Comparison of ENCODE assay signal across 14 mouse cellular contexts in the genomic region with DNA sequence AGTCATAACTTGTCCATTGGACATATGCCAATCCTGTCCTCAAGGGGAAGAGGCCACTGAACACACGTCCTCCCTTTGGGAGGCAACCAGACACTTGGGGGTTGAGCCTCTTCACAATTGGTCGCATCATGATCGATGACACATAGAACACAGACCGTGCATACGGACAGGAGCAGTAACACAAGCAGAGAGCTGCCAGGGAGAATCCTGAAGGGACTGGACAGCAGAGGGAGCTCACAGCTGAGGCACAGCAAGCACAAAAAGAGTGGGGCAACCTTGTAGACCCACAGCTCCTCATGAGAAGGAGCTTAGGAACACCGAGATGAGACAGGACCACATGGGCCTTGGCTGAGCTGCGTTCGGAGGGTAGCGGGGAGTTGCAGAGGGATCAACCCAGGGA. TPM values are rescaled to one million over a fixed set of nuclear protein-coding genes. Genes with fewer than 3 reads are reported as not detected.
DNase-seq lines count a peak whose midpoint lies in the region; ATAC-seq and TF ChIP-seq lines count a peak whose summit lies in the region.
"Had no signal": no experiment of that assay in that cellular context is flagged by ENCODE, and none has a peak within 500 bp of the region (broad histone marks: within the 10 kb centered on the region; RNA-seq: fewer than 3 reads in every experiment).

No protein-coding gene starts in this region.

- H3K27me3 ChIP-seq in hindbrain, postnatal 0 days (ENCODE audit: insufficient read depth, low read length): peaks cover 30% of the 10 kb centered on the region
- H3K27me3 ChIP-seq in hindbrain, embryonic 10.5 days (ENCODE audit: insufficient read depth, poor library complexity, severe bottlenecking): peaks cover 52% of the 10 kb centered on the region
- peaks cover 43% of the 10 kb centered on the region for H3K27me3 ChIP-seq in midbrain, postnatal 0 days (ENCODE audit: insufficient read depth, low read length)
- peaks cover 41% of the 10 kb centered on the region for H3K27me3 ChIP-seq in midbrain, embryonic 16.5 days (ENCODE audit: control insufficient read depth, insufficient read depth, low read depth, low read length)
- peaks cover 53% of the 10 kb centered on the region for H3K27me3 ChIP-seq in kidney, embryonic 15.5 days

- no peaks in the 10 kb centered on the region for H3K9me3 ChIP-seq in hindbrain, postnatal 0 days (ENCODE audit: low read length)
- H3K9me3 ChIP-seq in hindbrain, embryonic 10.5 days: no peaks in the 10 kb centered on the region
- H3K9me3 ChIP-seq in midbrain, postnatal 0 days (ENCODE audit: low read length): no peaks in the 10 kb centered on the region
- no peaks in the 10 kb centered on the region for H3K9me3 ChIP-seq in midbrain, embryonic 16.5 days (replicated peaks; ENCODE audit: control insufficient read depth, low read length, poor library complexity, severe bottlenecking)
- no peaks in the 10 kb centered on the region for H3K9me3 ChIP-seq in kidney, embryonic 15.5 days (replicated peaks)
- H3K9me3 ChIP-seq: midbrain, embryonic 12.5 days had no signal

- H3K4me3 ChIP-seq in hindbrain, postnatal 0 days (ENCODE audit: low read length): no peak overlapping the region
- H3K4me3 ChIP-seq in hindbrain, embryonic 10.5 days: no peak overlapping the region
- H3K4me3 ChIP-seq in midbrain, postnatal 0 days (ENCODE audit: low read depth, low read length): no peak overlapping the region
- no peak overlapping the region for H3K4me3 ChIP-seq in midbrain, embryonic 16.5 days (ENCODE audit: low read depth, low read length)
- H3K4me3 ChIP-seq in embryonic fibroblast, embryonic 13.5 days (ENCODE audit: insufficient read depth, low read length): no peak overlapping the region
- H3K4me3 ChIP-seq in kidney, embryonic 15.5 days (replicated peaks): no peak overlapping the region
- H3K4me3 ChIP-seq: midbrain, embryonic 12.5 days had no signal

- no peaks in the 10 kb centered on the region for H3K36me3 ChIP-seq in hindbrain, postnatal 0 days (ENCODE audit: insufficient read depth, low read length)
- no peaks in the 10 kb centered on the region for H3K36me3 ChIP-seq in hindbrain, embryonic 10.5 days
- H3K36me3 ChIP-seq in midbrain, postnatal 0 days (ENCODE audit: insufficient read depth, low read length): no peaks in the 10 kb centered on the region
- H3K36me3 ChIP-seq in midbrain, embryonic 16.5 days (ENCODE audit: control insufficient read depth, insufficient read depth, low read length): no peaks in the 10 kb centered on the region
- no peaks in the 10 kb centered on the region for H3K36me3 ChIP-seq in kidney, embryonic 15.5 days
- H3K36me3 ChIP-seq: midbrain, embryonic 12.5 days had no signal

- peak; percentile 56 for TF ChIP-seq CTCF in hindbrain, postnatal 0 days (IDR thresholded peaks at IDR 0.05; ENCODE audit: low read depth)
- TF ChIP-seq CTCF in midbrain, postnatal 0 days (IDR thresholded peaks at IDR 0.05): peak; percentile 60
- TF ChIP-seq CTCF in embryonic fibroblast, embryonic 13.5 days (IDR thresholded peaks at IDR 0.05; ENCODE audit: borderline replicate concordance, insufficient read depth, low read length): peak; percentile 30; the same call in 1 of the 2 replicates

- peaks cover 6% of the 10 kb centered on the region; the same call in 1 of the 2 replicates for H3K4me1 ChIP-seq in hindbrain, postnatal 0 days (ENCODE audit: insufficient read depth, low read length)
- H3K4me1 ChIP-seq in hindbrain, embryonic 10.5 days (replicated peaks): peaks cover 26% of the 10 kb centered on the region
- H3K4me1 ChIP-seq in midbrain, postnatal 0 days (ENCODE audit: insufficient read depth, low read length): no peaks in the 10 kb centered on the region
- H3K4me1 ChIP-seq in midbrain, embryonic 16.5 days (ENCODE audit: control insufficient read depth, insufficient read depth, low read length): peaks cover 14% of the 10 kb centered on the region
- H3K4me1 ChIP-seq in embryonic fibroblast, embryonic 13.5 days (ENCODE audit: control insufficient read depth, insufficient read depth, low read length): no peaks in the 10 kb centered on the region
- peaks cover 17% of the 10 kb centered on the region for H3K4me1 ChIP-seq in kidney, embryonic 15.5 days

- DNase-seq in cerebellum, adult 9-11 months: peak; percentile 35
- DNase-seq in cerebellum, postnatal 4 days (ENCODE audit: low spot score in 2 of 2): no peak
- DNase-seq in hindbrain, postnatal 0 days (ENCODE audit: low spot score): peak; percentile 32
- no peak for DNase-seq in hindbrain, embryonic 10.5 days (ENCODE audit: low spot score)
- no peak for DNase-seq in midbrain, postnatal 0 days (ENCODE audit: low spot score)
- DNase-seq: B cell, adult 2 months; kidney, postnatal 4 days had no signal

- WGBS in hindbrain, postnatal 0 days: 60% methylated on average over 9 of the region's 9 CpGs
- 69% methylated on average over 9 of the region's 9 CpGs for WGBS in hindbrain, embryonic 10.5 days
- WGBS in midbrain, postnatal 0 days: 70% methylated on average over 9 of the region's 9 CpGs
- WGBS in midbrain, embryonic 16.5 days: 68% methylated on average over 9 of the region's 9 CpGs
- 60% methylated on average over 9 of the region's 9 CpGs for WGBS in kidney, embryonic 15.5 days

- no peak overlapping the region for H3K9ac ChIP-seq in hindbrain, postnatal 0 days (replicated peaks; ENCODE audit: low read length)
- H3K9ac ChIP-seq in midbrain, postnatal 0 days (replicated peaks; ENCODE audit: low read length, poor library complexity, severe bottlenecking): no peak overlapping the region
- no peak overlapping the region for H3K9ac ChIP-seq in midbrain, embryonic 16.5 days (ENCODE audit: low read depth, low read length)
- no peak overlapping the region for H3K9ac ChIP-seq in kidney, embryonic 15.5 days
- H3K9ac ChIP-seq: midbrain, embryonic 12.5 days had no signal

- H3K27ac ChIP-seq in hindbrain, postnatal 0 days: no peak overlapping the region
- H3K27ac ChIP-seq in hindbrain, embryonic 10.5 days: no peak overlapping the region
- H3K27ac ChIP-seq in midbrain, postnatal 0 days (ENCODE audit: low read depth, low read length): no peak overlapping the region
- H3K27ac ChIP-seq in midbrain, embryonic 16.5 days (ENCODE audit: low read length): no peak overlapping the region
- no peak overlapping the region for H3K27ac ChIP-seq in embryonic fibroblast, embryonic 13.5 days (ENCODE audit: insufficient read depth, low read length)
- no peak overlapping the region for H3K27ac ChIP-seq in kidney, embryonic 15.5 days
- H3K27ac ChIP-seq: midbrain, embryonic 12.5 days had no signal

- no peak overlapping the region for H3K4me2 ChIP-seq in hindbrain, postnatal 0 days (ENCODE audit: low read depth, low read length)
- H3K4me2 ChIP-seq in midbrain, postnatal 0 days (ENCODE audit: low read depth, low read length, poor library complexity, severe bottlenecking): no peak overlapping the region
- H3K4me2 ChIP-seq in midbrain, embryonic 16.5 days (ENCODE audit: low read length): no peak overlapping the region
- no peak overlapping the region for H3K4me2 ChIP-seq in kidney, embryonic 15.5 days
- H3K4me2 ChIP-seq: midbrain, embryonic 12.5 days had no signal

- no peak for ATAC-seq in hindbrain, postnatal 0 days
- ATAC-seq in midbrain, postnatal 0 days (ENCODE audit: low FRiP score): no peak
- no peak for ATAC-seq in midbrain, embryonic 16.5 days
- ATAC-seq in kidney, embryonic 15.5 days (replicated peaks; ENCODE audit: low FRiP score): no peak

- TF ChIP-seq POLR2A in embryonic fibroblast, embryonic 13.5 days (IDR thresholded peaks at IDR 0.05; ENCODE audit: low read depth, low read length): no peak

RNA-seq across cellular contexts. Expression of a gene that starts 4.4 kb away (rescaled TPM):
- 0.32 and 0.99 TPM in 2 replicates for total RNA-seq in hindbrain, postnatal 0 days (2014; rRNA removed)
- 0.20 and 0.37 TPM in 2 replicates for polyA plus RNA-seq in hindbrain, postnatal 0 days (2015; fragmentation: Nextera tagmentation; extraction: Ambion mirVana)
- polyA plus RNA-seq in hindbrain, embryonic 10.5 days (2016; fragmentation: Nextera tagmentation; extraction: Ambion mirVana): 0.18 and 0.25 TPM in 2 replicates
- total RNA-seq in midbrain, postnatal 0 days (2014; rRNA removed): 2.8 TPM in 1 of 2 replicates, not detected in the other
- polyA plus RNA-seq in midbrain, postnatal 0 days (2015; fragmentation: Nextera tagmentation; extraction: Ambion mirVana): 0.11 and 0.52 TPM in 2 replicates
- 0.19 TPM in 1 of 2 replicates, not detected in the other for polyA plus RNA-seq in midbrain, embryonic 16.5 days (2015; fragmentation: Nextera tagmentation; extraction: Ambion mirVana)
- not detected in 2 replicates for polyA plus RNA-seq in embryonic fibroblast, embryonic 13.5 days (2011; ENCODE audit: insufficient read length, low read depth, missing spikeins)
- 2.2 and 3.1 TPM in 2 replicates for polyA plus RNA-seq in kidney, embryonic 15.5 days (2015; fragmentation: Nextera tagmentation; extraction: Ambion mirVana)
- total RNA-seq: granulocyte monocyte progenitor cell, adult 5-6 weeks; heart, postnatal 25 days; left cerebral cortex, adult 18-20 months had no signal
- polyA plus RNA-seq: midbrain, embryonic 12.5 days had no signal

RNA-seq across cellular contexts. Expression of a gene that starts 15.7 kb away (rescaled TPM):
- 43.7 and 45.6 TPM in 2 replicates for total RNA-seq in hindbrain, postnatal 0 days (2014; rRNA removed)
- polyA plus RNA-seq in hindbrain, postnatal 0 days (2015; fragmentation: Nextera tagmentation; extraction: Ambion mirVana): 25.0 and 25.6 TPM in 2 replicates
- polyA plus RNA-seq in hindbrain, embryonic 10.5 days (2016; fragmentation: Nextera tagmentation; extraction: Ambion mirVana): 0.83 and 2.3 TPM in 2 replicates
- total RNA-seq in midbrain, postnatal 0 days (2014; rRNA removed): 43.8 and 44.9 TPM in 2 replicates
- polyA plus RNA-seq in midbrain, postnatal 0 days (2015; fragmentation: Nextera tagmentation; extraction: Ambion mirVana): 24.0 and 26.5 TPM in 2 replicates
- 10.1 and 11.4 TPM in 2 replicates for polyA plus RNA-seq in midbrain, embryonic 16.5 days (2015; fragmentation: Nextera tagmentation; extraction: Ambion mirVana)
- not detected in 2 replicates for polyA plus RNA-seq in embryonic fibroblast, embryonic 13.5 days (2011; ENCODE audit: insufficient read length, low read depth, missing spikeins)
- 0.06 and 0.10 TPM in 2 replicates for polyA plus RNA-seq in kidney, embryonic 15.5 days (2015; fragmentation: Nextera tagmentation; extraction: Ambion mirVana)
- total RNA-seq: granulocyte monocyte progenitor cell, adult 5-6 weeks had no signal

Comparison
In these comparisons a context has a peak if more than half of its experiments do, and no peak if none do; other contexts are left out.
1. DNase-seq: peak in cerebellum, adult 9-11 months (single experiment) and hindbrain, postnatal 0 days (single experiment); none in cerebellum, postnatal 4 days (0 of 2), hindbrain, embryonic 10.5 days (single experiment) and midbrain, postnatal 0 days (single experiment).
2. Peak in every context shown above with its lines, with median percentiles within 50 percentile points of each other: CTCF ChIP-seq.